Mouse (Mus musculus) intestine, embryonic 15.5 days (tissue): ENCODE data around the gene Lnx1. TPM values are rescaled to one million over a fixed set of nuclear protein-coding genes. Genes with fewer than 3 reads are reported as not detected.

Experiments used
- ATAC-seq: fragments of 200-750 bp; cut with Nextera tagmentation; 2 replicates; pipeline ENCODE4 v1.8.0; 2017; ENCODE audit warnings: moderate TSS enrichment, moderate library complexity
- H3K27ac ChIP-seq: fragments of 300-500 bp; sonication (generic); 2 replicates; pipeline ENCODE4 v1.5.1; 2015; ENCODE audit warnings: mild to moderate bottlenecking, inconsistent platforms
- H3K27me3 ChIP-seq: fragments of 300-500 bp; sonication (generic); replicated peaks from 2 replicates; pipeline ENCODE4 v1.6.1; 2015; ENCODE audit warnings: inconsistent platforms
- H3K36me3 ChIP-seq: fragments of 300-500 bp; sonication (generic); 2 replicates; pipeline ENCODE4 v1.6.1; 2015; ENCODE audit warnings: inconsistent platforms
- H3K4me1 ChIP-seq: fragments of 300-500 bp; sonication (generic); replicated peaks from 2 replicates; pipeline ENCODE4 v1.6.1; 2015; ENCODE audit warnings: inconsistent platforms
- H3K4me2 ChIP-seq: fragments of 300-500 bp; sonication (generic); replicated peaks from 2 replicates; pipeline ENCODE4 v1.6.1; 2015; ENCODE audit warnings: mild to moderate bottlenecking, inconsistent platforms
- H3K4me3 ChIP-seq: fragments of 300-500 bp; sonication (generic); replicated peaks from 2 replicates; pipeline ENCODE4 v1.5.1; 2015; ENCODE audit warnings: inconsistent platforms
- H3K9ac ChIP-seq: fragments of 300-500 bp; sonication (generic); 2 replicates; pipeline ENCODE4 v1.6.1; 2015; ENCODE audit warnings: inconsistent platforms
- H3K9me3 ChIP-seq: fragments of 300-500 bp; sonication (generic); 2 replicates; pipeline ENCODE4 v1.6.1; 2016; ENCODE audit warnings: inconsistent platforms
- WGBS: fragments of 180-500 bp; shearing (Covaris S2); methylation state at CpG from one replicate; pipeline ENCODE4 v1.1.7; 2015; 5-methylcytosine and 5-hydroxymethylcytosine counted together
- polyA plus RNA-seq: library from polyadenylated mRNA; unstranded; fragments of >200 nt; fragmentation: Nextera tagmentation; extraction: Ambion mirVana; gene quantifications from 2 replicates; pipeline ENCODE4 v1.2.1, GENCODE M21; 2015

The Lnx1 gene
- polyA plus RNA-seq, 1 experiment from 2014 or later = 5.9 TPM

- Histone ChIP-seq H3K4me1 (no peaks in the 10 kb centered on the region), H3K27ac (0 out of 2 replicates have a peak overlapping the region, but pooled peaks have one; percentile 17), H3K9ac (no peak overlapping the region), H3K27me3 (no peaks in the 10 kb centered on the region), H3K4me2 (peak overlapping the region; percentile 33; the same call in 1 of the 2 replicates), H3K9me3 (no peaks in the 10 kb centered on the region), H3K4me3 (no peak overlapping the region), H3K36me3 (no peaks in the 10 kb centered on the region)
- ATAC-seq = peak; percentile 62
- 28% methylated on average over 18 of the region's 18 CpGs for WGBS
Measured at GRCm38 (mm10) chr5:74613491-74614151, 89.1 kb downstream of the Lnx1 start.

DNA sequence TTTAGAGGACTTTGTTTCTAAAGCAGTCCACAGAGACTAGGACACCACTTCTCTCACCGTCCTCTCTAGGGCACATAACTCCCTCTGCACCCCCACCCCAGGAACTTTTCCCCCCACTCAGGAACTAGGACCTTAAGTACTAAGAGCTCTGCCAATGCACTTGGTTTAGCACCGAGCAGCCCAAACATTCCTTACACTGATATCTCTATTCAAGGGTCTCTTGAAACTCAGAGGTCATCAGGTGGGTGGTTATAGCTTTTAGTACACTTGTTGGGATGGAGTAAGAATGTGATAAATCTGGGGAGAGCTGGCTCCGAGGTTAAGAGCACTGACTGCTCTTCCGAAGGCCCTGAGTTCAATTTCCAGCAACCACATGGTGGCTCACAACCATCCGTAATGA, 90.0 kb downstream of the Lnx1 start:
- no peak overlapping the region for H3K4me2 ChIP-seq
- no peaks in the 10 kb centered on the region for H3K4me1 ChIP-seq
- no peak overlapping the region for H3K4me3 ChIP-seq
- no peak for ATAC-seq
- no peak overlapping the region for H3K9ac ChIP-seq
- no peaks in the 10 kb centered on the region for H3K27me3 ChIP-seq
- no peaks in the 10 kb centered on the region for H3K9me3 ChIP-seq
- no peak overlapping the region for H3K27ac ChIP-seq
- 80% methylated on average over 5 of the region's 5 CpGs for WGBS
- no peaks in the 10 kb centered on the region for H3K36me3 ChIP-seq

GRCm38 (mm10) chr5:74610511-74610910, 92.2 kb downstream of the Lnx1 start:
- 71% methylated on average over 10 of the region's 10 CpGs for WGBS
- peak; percentile 45; the same call in 1 of the 2 replicates for ATAC-seq

DNA sequence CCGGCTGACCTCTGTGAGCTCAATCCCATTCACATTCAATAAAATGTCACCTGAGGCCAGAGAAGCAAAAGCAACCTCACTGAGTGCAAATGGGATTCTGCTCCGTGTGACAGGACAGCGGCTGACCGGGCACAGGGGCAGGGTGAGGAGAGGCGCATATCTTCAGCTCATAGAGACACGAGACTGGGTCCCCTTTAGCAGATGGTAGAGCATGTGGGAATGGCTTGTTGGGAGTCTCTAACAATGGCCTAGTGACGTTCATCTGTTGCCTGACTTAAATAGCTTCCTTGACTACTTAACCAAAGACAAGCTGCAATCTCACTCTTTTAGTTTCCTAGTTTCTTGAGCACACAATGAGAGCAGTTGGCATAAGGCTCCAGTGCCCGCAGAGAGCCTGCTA, 96.5 kb downstream of the Lnx1 start:
- no peaks in the 10 kb centered on the region for H3K9me3 ChIP-seq
- no peak overlapping the region for H3K4me3 ChIP-seq
- H3K4me1 ChIP-seq = no peaks in the 10 kb centered on the region
- H3K9ac ChIP-seq = no peak overlapping the region
- no peak overlapping the region for H3K27ac ChIP-seq
- no peak overlapping the region for H3K4me2 ChIP-seq
- no peaks in the 10 kb centered on the region for H3K36me3 ChIP-seq
- H3K27me3 ChIP-seq = no peaks in the 10 kb centered on the region
- no peak for ATAC-seq
- whole genome bisulfite sequencing = 89% methylated on average over 8 of the region's 8 CpGs

More at GRCm38 (mm10) chr5:74610511-74610910, 92.2 kb downstream of the Lnx1 start:
- no peaks in the 10 kb centered on the region for H3K27me3 ChIP-seq
- no peak overlapping the region for H3K4me3 ChIP-seq
- H3K4me1 ChIP-seq = no peaks in the 10 kb centered on the region
- no peak overlapping the region for H3K27ac ChIP-seq
- no peak overlapping the region for H3K9ac ChIP-seq
- no peaks in the 10 kb centered on the region for H3K9me3 ChIP-seq
- no peak overlapping the region for H3K4me2 ChIP-seq
- no peaks in the 10 kb centered on the region for H3K36me3 ChIP-seq

DNA sequence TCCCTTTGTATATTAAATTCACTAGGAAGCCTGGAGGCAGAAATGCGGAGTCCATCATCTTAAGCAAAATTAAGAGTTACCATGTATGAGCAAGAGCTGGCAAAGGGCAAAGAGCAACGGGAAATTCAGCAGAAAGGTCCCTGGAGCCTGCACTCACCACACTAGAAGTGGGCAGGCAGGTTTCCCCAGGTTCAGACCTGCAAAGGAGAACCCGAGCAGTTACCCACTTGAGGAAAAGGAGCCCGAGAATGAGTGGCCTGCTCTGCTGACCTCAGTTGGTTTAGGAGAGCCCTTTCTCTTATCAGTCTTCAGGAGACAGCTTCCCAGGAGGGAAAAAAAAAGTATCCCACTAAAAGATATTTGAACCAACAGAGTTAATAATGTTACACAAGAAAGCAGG, 99.4 kb downstream of the Lnx1 start:
- H3K9me3 ChIP-seq = no peaks in the 10 kb centered on the region

GRCm38 (mm10) chr5:74602371-74602770, 100.3 kb downstream of the Lnx1 start:
- Histone ChIP-seq H3K4me2 (no peak overlapping the region), H3K36me3 (no peaks in the 10 kb centered on the region), H3K4me3 (no peak overlapping the region), H3K27ac (no peak overlapping the region), H3K9me3 (no peaks in the 10 kb centered on the region), H3K27me3 (no peaks in the 10 kb centered on the region), H3K9ac (no peak overlapping the region), H3K4me1 (no peaks in the 10 kb centered on the region)
- 79% methylated on average over 10 of the region's 10 CpGs for WGBS
- ATAC-seq = no peak

More for the DNA sequence above, 99.4 kb downstream of the Lnx1 start:
- Histone ChIP-seq H3K36me3 (no peaks in the 10 kb centered on the region), H3K4me1 (no peaks in the 10 kb centered on the region), H3K4me3 (no peak overlapping the region), H3K9ac (no peak overlapping the region), H3K27ac (no peak overlapping the region), H3K27me3 (no peaks in the 10 kb centered on the region), H3K4me2 (no peak overlapping the region)
- ATAC-seq = no peak
- 66% methylated on average over 4 of the region's 4 CpGs for WGBS

DNA sequence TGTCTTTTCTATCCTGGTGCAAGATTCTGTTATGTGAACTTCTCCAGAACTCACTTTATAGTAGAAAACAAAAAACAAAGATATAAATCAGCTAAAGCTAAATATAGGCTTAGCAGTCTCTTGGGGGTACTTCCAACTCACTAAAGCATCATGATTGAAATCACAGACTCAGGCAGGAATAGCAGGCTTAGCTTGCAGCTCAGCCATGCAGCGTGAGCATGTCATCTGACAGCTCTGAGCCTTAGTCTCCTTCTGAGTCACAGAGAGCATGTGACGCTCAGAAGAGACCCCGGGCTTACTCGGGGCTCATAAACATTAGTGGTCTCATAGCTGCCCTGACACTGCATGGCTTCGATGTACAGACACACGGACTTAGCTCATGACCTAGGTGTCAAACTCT, 100.7 kb downstream of the Lnx1 start:
- Histone ChIP-seq H3K36me3 (no peaks in the 10 kb centered on the region), H3K4me1 (no peaks in the 10 kb centered on the region), H3K4me2 (no peak overlapping the region), H3K27me3 (no peaks in the 10 kb centered on the region), H3K4me3 (no peak overlapping the region), H3K9me3 (no peaks in the 10 kb centered on the region), H3K27ac (no peak overlapping the region), H3K9ac (no peak overlapping the region)
- WGBS = 79% methylated on average over 6 of the region's 6 CpGs
- no peak for ATAC-seq

GRCm38 (mm10) chr5:74601171-74601570, 101.5 kb downstream of the Lnx1 start:
- peaks cover 3% of the 10 kb centered on the region; the same call in 1 of the 2 replicates for H3K36me3 ChIP-seq
- H3K9me3 ChIP-seq = no peaks in the 10 kb centered on the region
- WGBS = 45% methylated on average over 3 of the region's 3 CpGs
- H3K4me2 ChIP-seq = no peak overlapping the region
- H3K9ac ChIP-seq = no peak overlapping the region
- ATAC-seq = no peak
- no peaks in the 10 kb centered on the region for H3K27me3 ChIP-seq
- H3K27ac ChIP-seq = no peak overlapping the region
- no peaks in the 10 kb centered on the region for H3K4me1 ChIP-seq
- H3K4me3 ChIP-seq = no peak overlapping the region

DNA sequence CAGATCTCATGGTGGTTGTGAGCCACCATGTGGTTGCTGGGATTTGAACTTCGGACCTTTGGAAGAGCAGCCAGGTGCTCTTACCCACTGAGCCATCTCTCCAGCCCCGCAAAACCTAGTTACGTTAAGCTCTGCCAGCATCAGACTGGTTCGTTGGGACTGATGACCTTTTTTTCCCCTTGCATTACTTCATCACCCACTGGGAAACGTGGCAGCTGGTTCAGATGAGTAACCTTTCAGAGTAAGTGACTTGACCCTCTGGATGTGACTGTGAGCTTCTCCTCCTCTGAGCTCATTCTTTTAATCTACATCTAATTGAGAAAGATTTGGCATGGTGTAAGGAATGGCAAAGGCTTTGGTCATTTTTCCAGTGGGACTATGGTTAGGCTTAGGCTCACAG, 102.7 kb downstream of the Lnx1 start:
- no peaks in the 10 kb centered on the region for H3K9me3 ChIP-seq
- H3K4me3 ChIP-seq = no peak overlapping the region
- peaks cover 8% of the 10 kb centered on the region; the same call in 1 of the 2 replicates for H3K36me3 ChIP-seq
- WGBS = 77% methylated on average over 5 of the region's 5 CpGs
- no peaks in the 10 kb centered on the region for H3K27me3 ChIP-seq
- no peak overlapping the region for H3K27ac ChIP-seq
- H3K9ac ChIP-seq = no peak overlapping the region
- H3K4me1 ChIP-seq = no peaks in the 10 kb centered on the region
- no peak overlapping the region for H3K4me2 ChIP-seq
- ATAC-seq = no peak

GRCm38 (mm10) chr5:74593147-74593546, 109.6 kb downstream of the Lnx1 start:
- Histone ChIP-seq H3K36me3 (peaks cover 22% of the 10 kb centered on the region), H3K4me3 (no peak overlapping the region), H3K4me1 (no peaks in the 10 kb centered on the region), H3K9ac (no peak overlapping the region), H3K4me2 (no peak overlapping the region), H3K9me3 (no peaks in the 10 kb centered on the region), H3K27me3 (no peaks in the 10 kb centered on the region), H3K27ac (no peak overlapping the region)
- 59% methylated on average over 8 of the region's 8 CpGs for WGBS
- peak; percentile 82 for ATAC-seq

- WGBS = 89% methylated on average over 5 of the region's 5 CpGs
- no peak overlapping the region for H3K27ac ChIP-seq
Measured at GRCm38 (mm10) chr5:74591413-74591812, 111.3 kb downstream of the Lnx1 start.

DNA sequence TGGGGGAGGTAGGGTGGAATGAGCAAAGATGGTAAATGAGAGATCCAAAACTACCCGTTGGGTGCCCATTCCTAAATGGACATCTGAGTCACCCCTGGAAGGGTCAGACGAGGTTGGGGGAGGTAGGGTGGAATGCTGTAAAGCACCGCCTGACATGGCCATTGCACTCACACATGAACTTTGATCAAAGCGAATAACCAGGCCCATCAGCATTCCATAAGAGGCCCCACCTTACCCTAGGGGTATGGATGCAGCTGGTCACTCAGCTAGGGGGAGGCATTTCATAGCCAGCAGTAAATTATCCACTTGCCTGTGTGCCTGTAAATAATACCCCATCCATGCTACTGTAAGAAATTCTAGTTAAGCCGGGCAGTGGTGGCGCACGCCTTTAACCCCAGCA, 113.6 kb downstream of the Lnx1 start:
- H3K27ac ChIP-seq = no peak overlapping the region
- 82% methylated on average over 7 of the region's 7 CpGs for WGBS
- no peak overlapping the region for H3K9ac ChIP-seq
- H3K4me1 ChIP-seq = no peaks in the 10 kb centered on the region
- no peak overlapping the region for H3K4me3 ChIP-seq
- no peaks in the 10 kb centered on the region for H3K27me3 ChIP-seq
- H3K4me2 ChIP-seq = no peak overlapping the region
- ATAC-seq = peak; percentile 81
- no peaks in the 10 kb centered on the region for H3K9me3 ChIP-seq
- peaks cover 11% of the 10 kb centered on the region for H3K36me3 ChIP-seq

More at GRCm38 (mm10) chr5:74591413-74591812, 111.3 kb downstream of the Lnx1 start:
- no peak for ATAC-seq
- Histone ChIP-seq H3K9ac (no peak overlapping the region), H3K4me1 (no peaks in the 10 kb centered on the region), H3K4me3 (no peak overlapping the region), H3K9me3 (no peaks in the 10 kb centered on the region), H3K36me3 (peaks cover 22% of the 10 kb centered on the region), H3K4me2 (no peak overlapping the region), H3K27me3 (no peaks in the 10 kb centered on the region)

DNA sequence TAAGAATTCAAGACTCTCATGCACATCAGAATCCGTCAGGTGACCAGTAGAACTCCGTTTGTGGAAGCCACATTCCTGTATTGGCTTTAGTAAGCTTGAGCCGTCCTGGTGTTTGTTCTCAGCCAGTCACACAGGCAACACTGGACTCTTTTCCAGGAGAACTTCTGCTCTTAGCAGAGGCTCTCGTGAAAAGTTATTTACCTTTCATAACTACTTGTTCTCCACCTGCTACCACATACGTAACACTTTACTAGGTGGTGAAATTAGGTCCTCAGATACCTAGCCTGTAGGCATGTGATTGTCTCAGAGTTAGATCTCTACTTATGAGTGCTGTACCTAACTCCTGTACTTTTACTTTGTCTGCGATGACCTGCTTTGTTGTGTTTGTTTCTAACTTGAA, 130.9 kb downstream of the Lnx1 start:
- no peak for ATAC-seq
- H3K27me3 ChIP-seq = no peaks in the 10 kb centered on the region
- H3K36me3 ChIP-seq = peaks cover 11% of the 10 kb centered on the region; the same call in 1 of the 2 replicates
- H3K27ac ChIP-seq = no peak overlapping the region
- 86% methylated on average over 6 of the region's 6 CpGs for WGBS
- no peaks in the 10 kb centered on the region for H3K4me1 ChIP-seq
- no peak overlapping the region for H3K4me2 ChIP-seq
- H3K9ac ChIP-seq = no peak overlapping the region
- H3K9me3 ChIP-seq = no peaks in the 10 kb centered on the region
- H3K4me3 ChIP-seq = no peak overlapping the region
